Mouse (Mus musculus) brain, embryonic 14.5 days (tissue): ENCODE measurements around the gene Txnrd2.

ENCODE experiments used
- CTCF ChIP-seq: fragments of 200-500 bp; IDR thresholded peaks from 2 replicates; pipeline ENCODE4 v1.5.1; 2012; ENCODE audit warnings: inconsistent platforms, mild to moderate bottlenecking, moderate library complexity, borderline replicate concordance; ENCODE audit not compliant: insufficient read depth, insufficient read length; ENCODE audit errors: extremely low read depth
- POLR2A ChIP-seq: fragments of 200-500 bp; IDR thresholded peaks from 2 replicates; pipeline ENCODE4 v1.6.1; 2012; ENCODE audit warnings: mild to moderate bottlenecking, inconsistent platforms, borderline replicate concordance; ENCODE audit not compliant: poor library complexity, insufficient read depth, insufficient read length, severe bottlenecking; ENCODE audit errors: extremely low read depth

- TF ChIP-seq POLR2A (no peak), CTCF (no peak)
Observed at GRCm38 (mm10) chr16:18416094-18416761, 10.0 kb upstream of the Txnrd2 start.
